Mouse (Mus musculus): ENCODE results near the gene Trmu.
"Not testable (repeated sequence)": the region's sequence is repeated elsewhere in the genome, so short reads cannot be mapped to it uniquely, and the experiment has no call there.

Gene Trmu

GRCm38 (mm10) chr15:85878848-85879497 is at the start of gene Trmu:
Gene Trmu, plus strand, starts transcription at chr15:85879312.
- peak; percentile 76 to 86 for DNase-seq (ENCODE audit: low spot score in 2 of 2)

GRCm38 (mm10) chr15:85829470-85829869 is 49.6 kb upstream of the Trmu start:
- DNase-seq (ENCODE audit: low spot score in 2 of 2), result no peak

- DNase-seq (ENCODE audit: low spot score in 2 of 2), result peak; percentile 69 to 87
Observed at GRCm38 (mm10) chr15:85831954-85832590, 47.0 kb upstream of the Trmu start, which contains the start of gene Ttc38. Gene Ttc38, plus strand, starts transcription at chr15:85832306.

GRCm38 (mm10) chr15:85832599-85832998 is 46.5 kb upstream of the Trmu start:
- no peak for DNase-seq (ENCODE audit: low spot score in 2 of 2)

DNA sequence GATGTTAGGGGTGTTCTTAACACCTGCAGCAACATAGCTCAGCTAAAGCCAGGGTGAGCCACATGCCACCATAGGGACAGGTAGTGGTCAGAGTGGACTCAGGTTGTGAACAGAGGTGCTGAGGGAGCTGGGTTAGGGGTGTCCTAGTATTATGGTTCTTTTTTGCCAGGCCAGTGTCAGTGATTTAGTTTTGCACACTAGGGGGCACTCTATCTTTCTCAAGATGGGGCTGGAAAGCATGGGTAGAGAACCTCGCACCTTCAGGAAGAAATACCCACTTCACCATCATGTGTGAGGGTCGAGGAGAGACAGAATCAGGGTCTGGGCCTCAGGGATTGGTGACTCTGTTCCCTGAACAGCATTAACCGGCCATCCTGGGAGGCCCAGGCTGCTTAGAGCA is 43.8 kb upstream of the Trmu start:
- DNase-seq (ENCODE audit: low spot score in 2 of 2), result no peak

GRCm38 (mm10) chr15:85836887-85837286 is 42.2 kb upstream of the Trmu start:
- DNase-seq (ENCODE audit: low spot score in 2 of 2), result no peak

DNA sequence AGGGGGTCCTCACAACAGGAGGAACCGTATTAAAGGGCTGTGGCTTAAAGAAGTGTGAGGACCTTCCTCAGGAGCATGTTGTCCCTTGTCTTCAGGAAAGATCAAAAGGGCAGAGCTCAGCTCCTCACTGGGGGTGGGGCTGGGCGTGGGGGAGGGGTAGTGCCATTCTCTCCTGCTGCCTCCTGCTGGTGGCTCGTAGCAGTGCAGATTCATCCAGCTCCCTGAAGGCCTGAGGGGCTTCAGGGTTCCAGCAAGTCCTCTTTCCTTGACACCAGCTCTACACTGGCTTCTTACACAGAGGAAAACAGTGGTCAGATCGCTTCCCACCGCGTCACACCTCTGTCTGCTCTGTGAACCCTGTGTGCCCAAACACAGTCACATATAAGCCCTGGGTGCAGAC is 38.1 kb upstream of the Trmu start:
- DNase-seq (ENCODE audit: low spot score in 2 of 2), result peak in 1 of 2 experiments; percentile 66

DNA sequence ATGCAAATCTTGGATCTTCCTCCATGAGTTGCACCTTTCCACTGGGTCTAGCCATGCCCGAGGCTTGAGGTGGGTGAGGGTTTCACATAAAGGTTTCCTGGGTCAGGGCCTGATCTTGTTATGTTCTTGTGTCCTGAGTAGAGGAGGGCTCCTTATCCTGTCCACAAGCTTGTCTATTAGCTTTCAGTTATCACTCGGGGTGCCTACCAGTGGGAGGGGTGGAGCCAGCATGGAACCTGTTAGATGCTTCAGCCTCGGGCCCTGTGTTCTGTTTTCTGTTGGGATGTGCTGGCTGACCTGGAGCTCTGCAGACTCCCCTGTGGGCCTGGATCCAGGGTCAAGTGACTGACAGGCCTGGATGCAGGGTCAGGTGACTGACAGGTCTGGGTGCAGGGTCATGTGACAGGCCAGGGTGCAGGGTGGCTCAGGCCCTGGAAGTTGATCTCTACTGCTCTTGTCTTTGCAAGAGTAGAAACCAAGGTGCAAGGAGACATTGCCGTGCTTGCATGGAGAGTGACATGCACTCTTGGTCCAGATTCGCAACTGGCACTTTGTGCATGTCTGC is 37.2 kb upstream of the Trmu start:
- DNase-seq (ENCODE audit: low spot score in 2 of 2), result peak in 1 of 2 experiments; percentile 34

DNA sequence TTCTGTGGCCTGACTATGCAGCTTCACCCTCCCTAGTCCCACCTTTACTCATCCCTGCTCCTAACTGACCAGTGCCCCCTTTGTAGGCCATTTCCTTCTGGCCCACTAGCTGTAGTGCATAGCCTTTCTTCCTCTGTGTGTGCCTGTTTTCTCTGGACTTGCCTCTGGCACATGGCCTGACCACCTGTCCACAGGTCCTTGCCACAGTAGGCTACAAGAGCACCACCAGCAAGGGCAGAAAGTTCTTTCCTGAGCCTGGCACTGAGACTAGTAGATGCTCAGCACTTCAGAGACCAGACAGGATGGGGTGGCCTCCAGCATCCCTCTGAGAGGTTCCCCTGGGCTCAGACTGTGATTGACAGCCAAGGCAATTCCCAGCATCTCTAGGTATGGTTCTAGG is 34.0 kb upstream of the Trmu start:
- no peak for DNase-seq (ENCODE audit: low spot score in 2 of 2)

DNA sequence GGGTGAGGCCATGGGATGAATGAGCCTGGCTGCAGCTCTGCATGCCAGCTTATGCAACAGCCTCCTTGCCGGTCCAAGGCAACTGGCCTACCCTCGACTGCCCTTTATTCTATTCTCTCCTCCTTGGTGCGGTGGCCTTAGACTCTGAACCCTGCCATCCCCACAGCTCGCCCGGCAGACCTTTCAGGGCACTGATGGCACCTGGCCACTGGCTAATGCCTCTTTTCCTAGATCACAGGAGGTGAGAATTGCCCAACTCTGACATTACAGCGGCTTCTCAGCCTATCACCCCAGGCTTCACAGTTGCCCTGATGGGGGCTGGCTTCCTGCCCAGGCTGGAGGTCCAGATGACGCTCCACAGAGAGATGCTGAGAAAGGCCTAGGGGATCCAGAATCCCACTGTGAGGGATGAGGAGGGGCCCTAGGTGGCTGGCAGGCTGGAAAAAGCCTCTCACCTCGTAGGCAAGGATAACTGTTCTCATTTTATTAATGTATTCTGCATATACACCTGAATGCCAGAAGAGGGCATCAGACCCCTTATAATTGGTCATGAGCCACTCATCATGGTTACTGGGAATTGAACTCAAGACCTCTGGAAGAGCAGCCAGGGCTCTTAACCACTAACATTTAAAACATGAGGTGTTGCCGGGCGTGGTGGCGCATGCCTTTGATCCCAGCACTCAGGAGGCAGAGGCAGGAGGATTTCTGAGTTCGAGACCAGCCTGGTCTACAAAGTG is 27.3 kb upstream of the Trmu start:
- DNase-seq (ENCODE audit: low spot score in 2 of 2), result no peak

DNA sequence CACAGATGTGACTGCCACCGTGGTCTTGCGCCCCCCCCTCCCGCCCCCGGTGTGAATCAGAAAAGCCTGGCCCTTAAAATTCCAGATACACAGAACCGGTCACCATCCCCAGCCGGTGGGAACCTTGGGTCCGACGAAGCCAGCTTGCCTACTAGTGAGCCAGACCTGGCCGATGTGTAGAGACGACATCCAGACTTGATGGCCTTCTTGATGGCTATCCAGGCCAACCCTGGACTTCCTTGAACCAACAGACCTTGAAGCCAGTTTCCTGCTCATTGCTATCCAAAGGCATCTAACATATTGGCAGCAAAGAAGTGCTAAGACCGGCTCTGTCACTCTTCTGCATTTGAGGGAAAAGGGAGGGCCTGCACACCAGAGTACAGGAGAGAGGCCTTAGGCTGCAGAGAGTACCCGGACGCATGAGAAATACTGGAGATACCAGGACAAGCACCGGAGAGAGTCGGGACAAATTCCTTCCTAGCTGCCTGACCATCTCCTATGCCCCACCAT is 20.1 kb upstream of the Trmu start:
- DNase-seq (ENCODE audit: low spot score in 2 of 2), result peak in 1 of 2 experiments; percentile 40

DNA sequence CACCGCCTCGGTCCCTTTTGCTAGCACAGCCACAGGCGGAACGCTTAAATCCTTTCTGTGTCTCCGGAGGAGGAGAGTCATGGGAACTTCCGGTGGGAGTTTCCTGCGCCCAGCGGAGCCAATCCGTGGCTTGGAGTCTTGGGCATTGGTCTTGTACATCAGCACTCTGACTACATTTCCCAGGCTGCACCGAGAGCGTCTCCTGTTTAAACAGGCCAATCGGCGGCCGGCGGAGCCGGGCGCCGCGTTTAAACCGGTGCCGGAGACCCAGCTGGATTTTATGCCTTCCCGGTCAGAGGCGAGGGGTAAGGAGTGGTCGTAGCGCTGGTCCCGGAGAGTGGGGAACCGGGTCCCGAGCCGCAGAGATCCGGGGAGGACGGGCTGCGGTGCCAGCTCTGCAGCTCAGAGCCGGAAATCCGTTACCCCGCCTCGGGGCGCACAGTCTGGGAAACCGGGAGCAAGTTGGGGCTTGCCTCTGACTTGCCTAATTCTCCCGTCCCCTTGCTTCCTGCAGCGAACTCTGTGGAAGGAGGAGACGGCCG is 19.6 kb upstream of the Trmu start, which contains the start of gene Gtse1:
TSS of gene Gtse1 (plus strand) at position 256 of the 542 bp plus-strand sequence.
- DNase-seq (ENCODE audit: low spot score in 2 of 2), result peak; percentile 87 to 95

- DNase-seq (ENCODE audit: low spot score in 2 of 2), result not testable (repeated sequence)
Observed at GRCm38 (mm10) chr15:85865913-85866312, 13.2 kb upstream of the Trmu start.

- DNase-seq (ENCODE audit: low spot score in 2 of 2), result peak; percentile 51 to 77
Observed at GRCm38 (mm10) chr15:85867696-85868095, 11.4 kb upstream of the Trmu start.

GRCm38 (mm10) chr15:85877336-85877735 is 1.8 kb upstream of the Trmu start:
- DNase-seq (ENCODE audit: low spot score in 2 of 2), result no peak

GRCm38 (mm10) chr15:85879498-85879895 is 385 bp downstream of the Trmu start:
- DNase-seq (ENCODE audit: low spot score in 2 of 2), result peak; percentile 38 to 62

- DNase-seq (ENCODE audit: low spot score in 2 of 2), result no peak
Observed at GRCm38 (mm10) chr15:85885606-85886005, 6.5 kb downstream of the Trmu start.

DNA sequence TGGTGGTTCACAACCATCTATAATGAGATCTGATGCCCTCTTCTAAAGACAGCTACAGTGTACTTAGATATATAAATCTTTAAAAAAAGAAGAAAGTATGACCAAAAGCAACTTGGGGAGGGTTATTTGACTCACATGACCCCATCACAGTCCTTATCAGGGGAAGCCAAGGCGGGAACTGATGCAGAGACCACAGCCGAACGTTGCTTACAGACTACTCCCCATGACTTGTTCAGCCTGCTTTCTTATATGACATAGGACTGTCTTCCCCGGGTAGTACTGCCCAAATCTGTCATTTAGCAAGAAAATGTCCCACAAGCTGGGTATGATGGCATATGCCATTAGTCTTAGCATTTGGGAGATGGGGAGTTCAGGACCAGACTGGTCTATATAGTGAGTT is 10.1 kb downstream of the Trmu start:
- no peak for DNase-seq (ENCODE audit: low spot score in 2 of 2)

DNA sequence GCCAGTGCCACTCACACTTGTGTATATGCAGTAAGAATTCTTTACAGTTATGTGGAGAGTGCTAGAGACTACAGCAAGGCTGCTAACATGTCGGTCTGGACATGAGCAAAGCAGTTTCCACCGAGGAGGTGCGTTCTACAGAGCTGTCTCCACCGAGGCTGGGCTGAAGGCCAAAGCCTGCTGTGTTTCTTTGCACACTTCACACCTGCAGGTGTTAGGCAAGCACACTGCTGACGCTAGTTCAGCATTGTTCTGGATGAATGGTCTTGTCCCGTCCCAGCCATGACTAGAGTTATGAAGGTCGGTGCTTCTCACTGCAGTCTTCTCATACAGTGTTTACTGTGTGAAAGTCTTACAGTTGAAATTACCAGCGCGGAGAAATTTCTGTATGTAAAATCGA is 12.9 kb downstream of the Trmu start:
- no peak for DNase-seq (ENCODE audit: low spot score in 2 of 2)

DNA sequence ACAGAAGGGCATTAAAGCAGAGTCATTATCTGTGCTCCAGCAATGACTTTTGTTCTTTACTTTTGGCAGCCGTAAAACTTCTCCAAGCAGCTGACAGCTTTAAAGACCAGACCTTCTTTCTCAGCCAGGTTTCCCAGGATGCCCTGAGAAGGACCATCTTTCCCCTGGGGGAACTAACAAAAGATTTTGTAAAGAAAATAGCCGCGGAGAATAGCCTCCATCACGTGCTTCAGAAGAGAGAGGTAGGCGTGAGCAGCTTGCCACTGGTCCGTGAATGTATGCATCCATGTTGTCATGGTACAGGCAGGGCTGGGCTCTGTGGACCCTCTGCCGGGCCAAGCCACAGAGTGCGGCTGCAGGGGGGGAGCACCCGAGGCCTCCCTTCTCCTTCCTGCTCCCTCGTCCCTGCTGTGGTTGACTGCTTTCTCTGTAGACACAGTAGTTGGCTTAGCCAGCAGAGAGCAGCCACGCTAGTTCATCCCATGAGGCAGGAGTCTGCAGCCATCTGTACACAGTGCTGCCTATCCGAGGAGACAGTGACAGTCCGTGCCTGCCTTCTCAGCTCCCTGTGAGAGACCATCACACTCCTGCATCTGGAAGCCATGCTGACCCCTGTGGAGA is 13.5 kb downstream of the Trmu start:
- DNase-seq (ENCODE audit: low spot score in 2 of 2), result no peak

DNA sequence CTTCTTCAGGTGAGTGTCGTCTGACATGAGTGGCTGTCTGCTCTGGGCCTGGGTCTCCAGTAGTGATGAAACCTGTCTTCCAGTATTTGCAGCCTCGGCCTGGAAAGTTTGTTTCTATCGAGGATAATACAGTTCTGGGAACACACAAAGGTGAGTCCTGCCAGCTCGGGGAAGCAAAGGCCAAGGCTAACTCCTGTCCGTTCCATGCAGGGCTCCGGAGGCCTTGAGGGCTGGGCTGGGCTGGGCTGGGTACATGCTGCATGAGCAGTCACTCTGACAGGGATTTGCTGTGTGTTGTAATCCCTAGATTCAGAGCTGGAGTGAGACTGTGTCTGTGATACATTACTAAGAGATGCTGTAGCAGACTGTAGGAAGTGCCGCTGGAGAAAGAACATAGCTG is 14.8 kb downstream of the Trmu start:
- no peak for DNase-seq (ENCODE audit: low spot score in 2 of 2)

Data from spleen, postnatal 10 days (tissue).